Mouse (Mus musculus) liver, postnatal 0 days (tissue): Measurements from ENCODE around the gene Pccb.

ENCODE experiments used
- CTCF ChIP-seq: sonication (generic); IDR thresholded peaks from 2 replicates; pipeline ENCODE4 v1.5.1; 2016; ENCODE audit warnings: antibody characterized with exemption, low read depth
- EP300 ChIP-seq: IDR thresholded peaks from 2 replicates; pipeline ENCODE4 v1.6.1; 2016; ENCODE audit warnings: antibody characterized with exemption, low read depth, mild to moderate bottlenecking

DNA sequence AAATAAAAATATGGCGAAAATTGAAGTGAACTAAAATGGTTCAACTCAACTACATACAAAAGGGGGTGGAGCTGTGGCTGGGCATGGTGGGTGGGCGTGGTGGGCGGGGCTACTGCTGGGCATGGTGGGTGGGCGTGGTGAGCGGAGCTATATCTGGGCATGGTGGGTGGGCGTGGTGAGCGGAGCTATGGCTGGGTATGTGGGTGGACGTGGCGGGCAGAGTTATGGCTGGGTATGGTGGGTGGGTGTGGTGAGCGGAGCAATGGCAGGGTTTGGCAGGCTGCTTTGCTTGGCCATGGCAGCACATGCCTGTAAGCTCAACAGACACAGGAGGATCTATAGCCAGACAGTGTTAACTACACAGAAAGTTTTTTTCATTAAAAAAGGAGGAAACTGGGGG is 15.9 kb downstream of the Pccb start:
- TF ChIP-seq CTCF (no peak), EP300 (no peak)
